Mouse (Mus musculus) naive thymus-derived CD4-positive, alpha-beta T cell, adult 2 months (primary cell): Measurements from ENCODE around the gene Ceacam19.
"Not testable (repeated sequence)": the region's sequence is repeated elsewhere in the genome, so short reads cannot be mapped to it uniquely, and the experiment has no call there.

Source experiments
- DNase-seq: peaks from one replicate; pipeline ENCODE4 v3.0.0-alpha.2; 2011; ENCODE audit warnings: low read depth

The Ceacam19 gene

DNA sequence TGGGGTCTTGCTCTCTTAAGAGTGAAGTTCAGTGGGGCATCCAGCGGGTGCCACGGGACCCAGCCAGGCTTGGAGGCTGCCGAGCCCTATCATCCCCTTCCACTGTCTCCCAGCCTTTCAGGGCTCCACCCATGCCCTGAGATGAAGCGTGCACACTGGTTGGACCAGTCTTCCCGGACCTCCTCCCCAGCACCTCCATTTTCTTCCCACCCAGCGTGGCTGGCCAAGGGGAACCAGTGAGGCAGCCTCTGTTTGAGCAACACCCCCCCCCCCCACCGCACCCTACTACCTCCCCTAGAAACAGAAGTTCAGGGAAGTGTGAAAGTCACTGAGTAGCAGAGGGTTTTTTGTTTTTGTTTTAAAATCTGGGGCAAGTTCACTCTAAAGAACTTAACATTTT, at the start of gene Ceacam19:
Gene Ceacam19, minus strand, starts transcription at position 117 of the 400 bp plus-strand sequence.
- no peak for DNase-seq

DNA sequence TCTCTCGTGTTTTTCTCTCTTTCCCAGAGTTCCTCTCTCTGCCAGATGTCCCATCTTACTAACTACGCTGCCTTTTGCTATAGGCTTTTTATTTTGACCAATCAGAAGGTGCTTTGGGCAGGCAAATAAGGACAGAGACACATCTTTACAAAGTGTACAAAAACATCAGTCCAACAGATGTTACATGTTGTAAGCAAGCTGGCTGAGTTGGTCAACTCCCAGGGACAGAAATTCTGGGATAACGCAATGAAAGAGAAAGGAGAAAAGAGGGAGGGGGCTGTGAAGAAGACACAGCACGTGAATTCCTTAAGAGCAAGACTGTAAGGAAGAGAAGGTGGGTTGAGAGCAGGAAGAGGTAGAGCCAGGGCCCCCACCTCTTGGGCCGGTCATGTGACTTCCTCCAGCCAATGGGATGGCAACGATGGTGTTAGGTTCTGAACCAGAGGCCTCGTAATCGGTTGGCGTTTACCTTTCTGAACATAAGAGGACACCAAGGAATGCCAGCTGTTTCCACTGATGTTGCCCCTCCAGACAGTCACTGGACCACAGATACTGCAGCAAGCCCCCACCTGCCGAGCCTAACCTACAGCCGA, 49.6 kb upstream of the Ceacam19 start:
- DNase-seq: no peak

DNA sequence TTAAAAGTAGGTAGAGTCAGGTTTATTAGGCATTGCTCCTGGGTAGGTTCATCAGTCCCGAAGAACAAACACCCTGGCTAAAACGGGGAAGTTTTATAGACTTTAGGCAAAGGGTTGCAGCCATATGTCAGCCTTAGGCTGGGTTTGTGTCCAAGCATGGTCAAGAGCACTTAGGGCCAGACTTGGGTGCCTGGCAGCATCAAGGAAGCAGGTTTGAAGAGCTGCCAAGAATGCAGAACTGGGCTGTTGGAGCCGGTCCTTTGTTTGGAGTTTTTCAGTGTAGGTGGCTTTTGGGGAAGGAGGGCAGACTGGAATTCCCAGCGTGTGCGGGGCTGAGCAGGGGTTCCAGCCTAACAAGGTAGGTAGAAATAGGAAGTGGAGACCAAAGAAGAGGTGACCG, 48.2 kb upstream of the Ceacam19 start:
- DNase-seq: no peak

DNA sequence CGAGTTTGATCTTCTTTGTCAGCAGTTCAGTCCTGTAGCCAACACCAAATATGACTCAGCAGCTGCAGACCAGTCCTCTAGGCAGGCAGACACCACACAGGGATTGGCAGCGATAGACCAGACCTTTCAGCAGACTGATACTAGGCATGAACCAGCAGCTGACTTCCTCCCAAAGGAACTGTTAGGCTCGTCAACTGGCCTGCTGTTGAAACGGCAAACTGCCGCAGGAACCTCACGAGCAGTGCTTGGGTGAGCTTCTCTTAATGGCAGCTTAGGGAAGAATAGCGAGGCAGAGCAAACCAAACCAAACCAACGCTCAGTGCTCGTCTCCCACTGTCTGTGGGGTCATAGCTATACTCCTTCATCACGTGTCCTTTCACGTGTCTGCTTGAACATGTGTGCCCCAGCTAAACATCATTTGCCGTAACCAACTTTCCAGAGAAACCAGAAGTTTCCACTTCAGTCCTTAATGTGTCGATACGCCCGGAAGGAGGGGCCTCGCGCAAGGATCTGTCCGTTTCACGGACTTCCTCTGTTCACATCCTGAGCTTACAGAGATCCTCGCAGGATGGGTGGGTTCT, 47.5 kb upstream of the Ceacam19 start:
- DNase-seq: peak; percentile 78

DNA sequence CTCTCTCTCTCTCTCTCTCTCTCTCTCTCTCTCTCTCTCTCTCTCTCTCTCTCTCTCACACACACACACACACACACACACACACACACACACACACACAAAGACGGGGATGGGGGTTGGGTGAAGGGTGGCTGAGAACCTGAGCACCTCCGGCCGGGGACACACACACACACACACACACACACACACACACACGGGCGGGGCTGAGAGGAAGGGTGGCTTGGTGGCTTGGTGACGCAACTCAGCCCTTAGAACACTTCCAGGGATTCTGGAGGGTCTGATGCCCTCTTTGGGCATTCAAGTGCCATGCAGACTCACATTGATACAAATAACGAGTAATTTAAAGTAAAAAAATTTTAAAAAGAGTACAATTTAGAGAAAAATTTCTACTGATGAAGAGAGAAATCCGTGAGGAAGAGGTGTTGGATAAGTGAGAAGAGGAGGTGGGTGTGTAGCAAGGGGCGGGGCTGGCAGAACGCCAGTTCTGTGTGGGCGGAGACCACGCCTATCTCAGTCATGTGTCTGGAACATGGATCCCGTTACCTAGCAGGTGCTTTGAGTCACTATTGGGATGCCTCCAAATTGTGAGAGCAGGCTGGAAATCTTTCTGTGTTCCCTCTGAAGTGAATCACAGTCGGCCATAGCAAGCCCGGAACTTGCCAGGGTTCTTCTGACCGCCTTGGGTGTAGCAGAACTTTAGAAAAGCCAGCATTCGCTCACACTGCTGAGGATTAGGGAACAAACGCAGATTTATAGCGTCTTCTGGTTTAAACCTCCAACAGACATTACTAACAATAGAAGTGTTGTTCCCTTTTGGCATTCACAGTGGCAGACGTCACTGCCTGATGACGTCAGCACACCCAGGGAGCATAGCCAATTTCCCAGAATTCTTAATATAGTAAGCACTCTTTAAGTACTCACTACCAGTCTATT, 45.4 kb upstream of the Ceacam19 start:
- DNase-seq: peak; percentile 92

DNA sequence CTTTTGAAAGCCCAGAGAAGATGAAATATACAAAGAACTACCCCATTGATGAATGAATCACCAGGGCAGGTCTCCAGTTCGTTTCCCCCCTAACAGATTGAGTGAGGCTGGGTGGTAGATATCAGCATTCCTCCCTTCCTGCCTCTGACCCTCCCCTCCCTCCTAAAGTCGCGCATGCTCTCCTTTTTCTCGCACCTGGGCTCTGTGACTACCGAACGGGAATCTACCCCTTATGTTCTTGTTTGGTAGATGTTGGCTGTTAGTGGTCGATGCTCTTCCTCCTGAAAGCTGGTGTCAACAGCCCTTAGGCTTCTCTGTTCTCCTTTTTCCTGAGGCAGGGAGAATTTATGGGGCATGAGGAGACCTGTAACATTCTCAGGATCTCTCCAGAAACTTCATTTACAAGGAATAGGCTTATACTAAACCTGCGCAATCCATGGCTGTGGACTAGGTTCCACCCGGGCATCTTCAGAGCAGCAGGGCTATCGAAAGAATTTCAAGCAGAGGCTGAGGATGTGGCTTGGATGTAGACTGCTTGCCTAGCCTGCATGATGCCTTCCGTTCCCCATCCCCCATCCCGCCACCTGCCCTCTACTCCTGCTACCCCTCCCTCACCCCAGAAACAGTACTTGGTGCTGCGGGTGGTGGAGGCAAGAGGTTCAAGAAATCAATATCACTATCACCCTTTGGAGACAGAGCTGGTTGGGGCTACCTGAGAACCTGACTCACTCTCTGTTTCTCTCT, 44.5 kb upstream of the Ceacam19 start:
- DNase-seq: peak; percentile 92

DNA sequence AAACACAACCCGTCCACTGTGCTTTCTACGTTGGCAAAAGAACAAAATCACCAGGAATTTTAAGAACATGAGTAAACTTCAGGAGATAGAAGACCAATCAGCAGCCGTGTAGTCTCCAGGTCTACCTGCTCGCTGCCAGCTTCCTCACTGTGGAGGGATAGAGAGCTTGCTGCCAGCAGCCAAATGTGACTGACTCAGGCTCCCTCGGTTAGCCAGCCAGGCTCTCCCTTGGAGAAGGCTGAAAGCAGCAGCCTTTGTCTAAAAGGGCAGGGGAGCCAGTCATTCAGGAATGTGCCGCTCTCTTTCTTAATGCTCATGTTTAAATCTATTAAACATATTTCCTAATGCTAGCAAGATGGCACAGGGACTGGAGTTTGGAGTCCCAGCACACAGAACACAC, 42.7 kb upstream of the Ceacam19 start:
- not testable (repeated sequence) for DNase-seq

DNA sequence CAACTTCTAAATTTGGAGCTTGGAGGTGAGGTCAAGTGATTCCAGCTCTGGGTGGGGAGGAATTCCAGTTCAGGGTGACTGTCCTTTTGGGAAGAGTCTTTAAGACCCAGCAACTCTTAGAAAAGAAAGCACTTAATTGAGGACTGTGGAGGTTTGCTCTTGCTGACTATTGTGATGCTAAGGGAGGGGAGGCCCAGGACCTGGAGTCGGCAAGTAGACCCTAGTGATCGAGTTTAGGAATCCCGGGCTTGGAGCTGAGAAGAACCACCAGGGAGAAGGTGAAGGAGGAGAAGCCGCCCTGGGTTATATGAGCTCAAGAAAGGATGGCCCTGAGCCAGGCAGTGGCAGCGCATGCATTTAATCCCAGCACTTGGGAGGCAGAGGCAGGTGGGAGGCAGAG, 40.7 kb upstream of the Ceacam19 start:
- DNase-seq: no peak

DNA sequence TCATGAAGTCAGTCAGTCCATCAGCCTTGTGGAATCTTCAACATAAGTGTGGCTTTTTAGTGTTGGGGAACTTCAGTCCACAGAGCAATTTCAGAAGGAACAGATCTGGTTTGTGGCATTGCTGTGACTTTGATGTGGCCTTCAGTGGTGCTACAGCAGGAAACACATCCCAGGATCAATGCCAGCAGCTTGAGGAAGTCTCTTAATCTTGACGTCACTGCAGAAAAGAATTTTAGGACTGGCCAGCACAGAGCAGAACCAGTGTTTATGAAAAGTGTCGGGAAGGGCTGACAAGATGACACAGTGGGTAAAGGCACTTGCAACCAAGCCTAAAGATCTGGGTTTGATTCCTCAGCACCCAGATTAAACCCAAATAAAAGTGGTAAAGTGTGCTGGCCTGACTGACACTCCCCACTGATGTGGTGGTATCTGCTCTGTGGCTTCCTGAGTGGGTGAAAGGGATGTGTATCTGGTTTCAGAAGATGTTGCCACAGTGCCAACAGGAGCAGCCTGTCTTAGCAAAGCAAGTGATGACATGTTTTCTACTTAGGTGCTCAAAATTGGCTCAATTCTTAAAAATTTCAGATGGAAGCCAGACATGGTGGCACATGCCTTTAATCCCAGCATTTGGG, 39.2 kb upstream of the Ceacam19 start:
- peak; percentile 75 for DNase-seq

DNA sequence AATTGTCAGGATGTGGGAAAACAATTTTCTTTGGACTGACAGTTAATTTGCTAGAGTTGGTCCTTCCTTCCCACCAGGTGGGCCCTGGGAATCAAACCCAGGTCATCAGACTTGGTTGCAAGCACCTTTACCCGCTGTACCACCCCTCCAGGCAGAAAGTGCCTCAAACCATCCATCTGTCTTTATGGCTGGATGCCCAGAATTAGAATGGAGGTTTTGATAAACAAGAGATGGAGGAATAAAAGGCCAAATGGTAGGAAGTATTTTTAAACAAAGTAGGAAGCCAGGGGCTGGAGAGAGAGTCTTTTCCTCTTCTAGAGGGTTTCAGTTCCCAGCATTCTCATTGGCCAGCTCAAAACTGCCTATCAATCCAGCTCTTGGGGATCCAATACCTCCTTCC, 37.6 kb upstream of the Ceacam19 start:
- no peak for DNase-seq

DNA sequence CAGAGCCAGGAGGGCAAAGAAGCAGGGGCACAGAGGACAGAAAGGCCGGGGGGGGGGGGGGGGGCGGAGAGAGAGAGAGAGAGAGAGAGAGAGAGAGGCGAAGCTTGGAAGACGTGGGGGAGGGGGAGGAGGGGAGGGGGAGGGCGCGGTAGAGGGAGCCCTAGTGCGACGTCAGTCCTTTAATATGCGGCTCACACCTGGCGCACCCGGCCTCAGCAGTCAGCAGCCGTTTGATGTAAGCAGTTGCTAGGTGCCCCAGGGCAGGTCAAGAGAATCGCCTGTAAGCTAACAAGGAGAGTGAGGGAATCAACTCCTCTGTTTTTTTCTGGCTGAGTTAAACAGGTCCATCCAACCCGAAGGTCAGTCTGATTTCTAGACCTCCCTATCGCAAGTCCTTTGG, 36.0 kb upstream of the Ceacam19 start:
- peak; percentile 68 for DNase-seq

DNA sequence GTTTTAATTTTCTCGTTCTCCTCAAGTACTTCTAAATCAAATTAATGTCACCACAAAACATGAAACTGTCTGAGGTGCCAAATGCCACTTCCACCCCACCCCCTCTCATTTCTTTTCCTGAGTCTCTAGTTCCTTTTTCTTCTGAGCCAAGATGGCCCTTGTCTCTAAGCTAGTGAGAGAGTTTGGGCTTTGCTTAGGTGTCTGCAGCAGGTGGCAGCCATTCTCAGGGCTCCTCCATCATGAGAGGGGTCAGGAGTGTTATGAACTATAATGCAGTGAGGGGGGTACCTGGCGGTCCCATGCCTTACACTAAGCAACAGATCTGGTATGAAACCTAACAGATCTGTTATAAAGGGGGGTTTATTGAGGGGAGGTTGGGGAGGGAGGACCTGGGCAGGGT, 35.6 kb upstream of the Ceacam19 start:
- peak; percentile 48 for DNase-seq

DNA sequence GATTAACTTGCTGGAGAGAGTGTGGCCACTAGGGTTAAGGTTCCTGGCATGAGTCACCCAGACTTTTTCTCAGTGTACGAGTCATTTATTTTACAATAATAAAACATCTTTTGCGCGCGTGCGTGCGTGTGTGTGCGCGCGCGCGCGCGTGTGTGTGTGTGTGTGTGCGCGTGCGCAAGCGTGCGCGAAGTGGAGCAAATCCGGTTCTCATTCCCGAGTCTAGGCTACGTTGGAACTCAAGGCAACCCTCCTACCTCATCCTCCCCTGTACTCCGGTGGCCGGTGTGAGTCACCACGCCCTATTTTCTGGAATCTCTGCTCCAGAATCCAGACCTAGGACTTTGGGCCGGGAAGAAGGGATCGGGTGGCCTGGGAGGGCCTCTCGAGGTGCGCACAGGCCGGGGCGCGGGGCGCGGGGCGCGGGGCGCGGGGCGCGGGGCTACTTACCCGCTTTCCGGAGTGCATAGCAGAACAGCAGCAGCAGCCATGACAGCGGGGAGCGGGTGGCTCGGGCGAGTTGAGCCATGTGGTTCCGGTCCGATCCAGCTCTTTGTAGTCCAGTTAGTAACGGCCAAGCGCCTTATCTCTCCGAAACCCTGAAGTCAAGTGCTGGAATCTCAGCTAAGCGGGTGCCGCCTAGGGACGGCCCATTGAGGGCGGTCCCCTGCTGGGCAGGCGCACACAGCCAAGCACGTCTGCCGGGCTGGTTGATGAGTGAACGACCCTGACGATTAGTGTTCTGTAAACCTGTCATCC, 32.9 kb upstream of the Ceacam19 start, which contains the start of gene Pvr:
Gene Pvr, minus strand, starts transcription at position 655 of the 756 bp plus-strand sequence.
- peak; percentile 82 for DNase-seq

DNA sequence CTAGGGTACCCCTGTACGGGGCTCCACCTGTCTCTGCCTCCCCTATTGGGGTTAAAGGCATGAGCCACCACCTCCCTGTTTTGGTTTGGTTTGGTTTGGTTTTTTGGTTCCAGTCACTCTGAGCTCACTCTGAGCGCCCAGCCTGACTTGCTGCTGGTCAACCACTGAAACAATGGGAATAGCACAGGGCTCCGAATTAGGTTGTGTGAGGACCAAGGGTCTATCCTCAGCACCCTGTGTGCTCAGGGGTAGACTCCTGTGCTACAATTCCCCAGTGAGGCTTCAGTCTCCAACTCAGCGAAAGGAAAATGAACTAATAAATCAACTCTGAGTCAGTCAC, 32.4 kb upstream of the Ceacam19 start:
- DNase-seq: no peak

DNA sequence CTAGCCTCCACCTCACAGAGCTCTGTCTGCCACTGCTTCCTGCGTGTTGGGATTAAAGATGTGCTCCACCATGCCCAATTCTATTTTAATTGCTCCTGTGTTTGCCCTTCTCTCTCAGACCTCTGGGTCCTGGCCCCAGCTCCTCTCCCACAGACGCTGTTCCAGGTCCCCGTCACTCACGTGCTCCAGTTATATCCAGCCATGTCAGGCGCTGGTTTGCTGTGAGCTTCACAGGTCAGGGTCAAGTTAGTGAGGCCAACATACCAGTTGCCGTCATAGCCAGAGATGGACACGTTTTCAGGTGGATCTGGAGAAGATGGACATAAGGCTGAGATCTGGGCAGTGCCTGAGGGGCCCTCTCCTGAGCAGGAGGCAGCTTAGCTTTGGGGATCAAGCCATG, 26.8 kb upstream of the Ceacam19 start:
- peak; percentile 8 for DNase-seq

DNA sequence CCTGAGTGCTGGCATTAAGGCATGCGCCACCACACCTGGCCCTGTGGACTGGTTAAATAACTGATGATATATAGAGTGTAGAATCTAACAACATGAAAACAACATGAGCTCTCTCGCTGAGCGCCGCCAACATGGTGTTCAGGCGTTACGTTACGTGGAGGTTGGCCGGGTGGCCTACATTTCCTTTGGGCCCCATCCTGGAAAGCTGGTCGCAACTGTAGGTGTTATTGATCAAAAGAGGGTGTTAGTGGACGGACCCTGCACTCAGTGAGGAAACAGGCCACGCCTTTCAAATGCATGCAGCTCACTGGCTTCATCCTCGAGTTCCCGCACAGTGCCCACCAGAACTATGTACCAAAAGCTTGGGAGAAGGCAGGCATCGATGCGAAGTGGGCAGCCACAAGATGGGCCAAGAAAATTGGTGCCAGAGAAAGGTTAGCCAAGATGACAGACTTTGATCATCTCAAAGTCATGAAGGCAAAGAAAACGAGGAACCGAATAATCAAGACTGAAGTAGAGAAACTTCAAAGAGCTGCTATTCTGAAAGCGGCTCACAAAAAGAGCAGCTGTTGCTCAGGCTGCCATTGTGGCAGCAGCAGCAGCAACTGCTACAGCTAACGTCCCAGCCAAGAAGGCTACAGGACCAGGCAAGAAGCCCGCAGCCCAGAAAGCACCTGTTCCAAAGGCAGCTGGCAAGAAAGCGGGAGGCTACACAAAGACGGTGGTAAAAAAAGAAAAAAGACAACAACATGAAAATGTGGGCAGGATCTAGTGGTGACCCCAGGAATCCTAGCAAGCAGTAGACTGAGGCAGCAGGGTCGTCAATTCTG, 24.1 kb upstream of the Ceacam19 start:
- DNase-seq: no peak

DNA sequence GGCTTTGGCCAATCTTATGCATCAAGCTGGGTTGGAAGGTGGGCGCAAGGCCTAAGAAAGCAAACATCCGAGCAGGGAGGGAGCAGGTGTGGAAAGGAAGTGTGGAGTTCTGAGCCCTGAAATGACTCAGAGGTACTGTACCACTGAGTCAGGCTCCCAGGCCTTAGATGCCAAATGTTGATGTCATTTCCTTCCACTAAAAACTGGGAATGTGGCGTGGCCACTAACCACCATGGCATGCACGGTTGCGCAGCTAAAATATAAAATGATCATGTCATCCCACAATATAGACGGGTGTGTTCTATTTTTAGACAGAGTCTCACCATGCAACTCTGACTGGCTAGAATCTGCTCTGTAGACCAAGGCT, 23.5 kb upstream of the Ceacam19 start:
- no peak for DNase-seq

DNA sequence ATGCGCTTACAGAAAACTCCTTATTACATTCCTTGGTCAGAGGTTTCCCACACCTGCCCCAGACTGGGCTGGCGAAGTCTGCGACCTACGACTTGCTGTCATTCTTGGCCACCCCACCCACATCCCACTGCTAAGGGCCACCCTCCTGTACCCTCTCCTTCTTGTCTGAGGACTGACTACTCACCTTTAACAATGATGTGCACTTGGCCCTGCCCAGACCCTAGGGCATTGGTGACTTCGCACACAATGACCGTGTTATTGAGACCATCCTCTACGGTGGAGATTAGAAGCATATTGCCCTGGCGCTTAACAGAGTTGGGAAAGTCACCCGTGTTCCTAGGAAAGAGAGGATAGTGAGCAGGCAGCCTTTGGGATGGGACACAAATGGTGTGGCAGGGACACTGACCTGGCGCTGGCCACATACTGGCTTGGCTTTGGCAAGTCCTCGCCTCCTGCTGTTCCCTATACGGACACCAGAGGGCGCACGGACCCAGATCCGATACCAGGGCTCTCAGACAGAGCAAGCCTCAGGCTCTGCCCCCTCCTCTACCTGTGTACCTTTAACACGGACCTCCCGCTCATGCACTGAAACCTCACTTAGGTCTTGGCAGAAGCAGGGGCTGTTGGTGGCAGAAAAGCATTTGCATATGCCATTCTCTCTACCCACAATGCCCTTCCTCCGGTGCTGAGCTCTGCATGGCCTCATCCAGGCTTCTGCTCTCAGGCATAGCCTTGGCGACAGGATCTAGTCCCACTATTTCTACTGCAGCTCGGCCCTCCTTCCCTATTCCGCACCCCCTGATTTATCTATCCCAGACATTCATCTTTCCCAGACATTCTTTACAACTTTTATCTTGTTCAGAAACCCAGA, 22.9 kb upstream of the Ceacam19 start:
- peak; percentile 90 for DNase-seq

DNA sequence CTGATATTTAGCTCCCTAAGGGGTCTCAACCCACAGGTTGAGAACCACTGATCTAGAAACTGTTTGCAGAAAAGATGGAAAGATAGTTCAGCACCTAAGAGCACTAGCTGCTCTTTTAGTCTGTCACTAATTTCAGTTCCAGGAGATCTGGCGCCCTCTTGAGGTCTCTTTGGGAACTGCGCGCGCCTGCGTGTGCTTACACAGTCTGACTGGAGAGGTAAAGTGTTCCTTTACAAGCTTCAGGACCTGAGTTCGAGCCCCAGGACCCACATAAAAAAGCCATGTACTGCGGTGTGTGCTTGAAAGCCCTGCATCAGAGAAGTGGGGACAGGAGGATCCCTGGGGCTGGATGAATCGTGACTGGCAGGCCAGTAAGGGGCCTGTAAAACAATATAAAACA, 2.1 kb upstream of the Ceacam19 start:
- DNase-seq: peak; percentile 78
